In genomic region chr9:32699391-32699841, GRCm38 (mm10) we compare ENCODE assay signal across 9 mouse cellular contexts.
DNase-seq lines count a peak whose midpoint lies in the region; ATAC-seq lines count a peak whose summit lies in the region.
"Had no signal": no experiment of that assay in that cellular context is flagged by ENCODE, and none has a peak within 500 bp of the region (broad histone marks: within the 10 kb centered on the region; RNA-seq: fewer than 3 reads in every experiment).

No protein-coding gene starts in this region.

- ATAC-seq in heart, embryonic 13.5 days (ENCODE audit: extremely low read depth, insufficient number of reproducible peaks, low FRiP score, low TSS enrichment), result no peak
- no peak for ATAC-seq in heart, embryonic 16.5 days (replicated peaks; ENCODE audit: extremely low read depth, insufficient read depth, low FRiP score)
- no peak for ATAC-seq in liver, embryonic 15.5 days (ENCODE audit: insufficient read depth)

- H3K4me2 ChIP-seq in heart, embryonic 13.5 days, result peak overlapping the region; percentile 64
- H3K4me2 ChIP-seq in heart, embryonic 16.5 days (ENCODE audit: low read depth, low read length), result peak overlapping the region; percentile 59
- H3K4me2 ChIP-seq in liver, embryonic 15.5 days, result peak overlapping the region; percentile 21
- H3K4me2 ChIP-seq: forebrain, embryonic 12.5 days had no signal

- no peak for DNase-seq in heart, adult 18-20 months
- DNase-seq in B cell, adult 2 months, result peak; percentile 55 to 65
- DNase-seq in adrenal gland, postnatal 25 days, result no peak
- DNase-seq in left cerebral cortex, postnatal 4 days, result no peak
- no peak for DNase-seq in gastrocnemius, postnatal 4 days (ENCODE audit: low spot score in 2 of 2)

- H3K4me3 ChIP-seq in heart, embryonic 13.5 days, result peak overlapping the region; percentile 43
- H3K4me3 ChIP-seq in heart, embryonic 16.5 days (ENCODE audit: low read length), result peak overlapping the region; percentile 47
- peak overlapping the region; percentile 25 for H3K4me3 ChIP-seq in liver, embryonic 15.5 days (replicated peaks)
- H3K4me3 ChIP-seq: forebrain, embryonic 12.5 days had no signal

- intact Hi-C loops in left cerebral cortex, postnatal 4 days (cut with DNase I), result no loop called here

- no peaks in the 10 kb centered on the region for H3K27me3 ChIP-seq in heart, embryonic 13.5 days (replicated peaks)
- H3K27me3 ChIP-seq in heart, embryonic 16.5 days (ENCODE audit: control insufficient read depth, insufficient read depth, low read length), result no peaks in the 10 kb centered on the region
- H3K27me3 ChIP-seq in liver, embryonic 15.5 days, result peaks cover 27% of the 10 kb centered on the region

- H3K36me3 ChIP-seq in heart, embryonic 13.5 days, result peaks cover 4% of the 10 kb centered on the region; the same call in 1 of the 2 replicates
- no peaks in the 10 kb centered on the region for H3K36me3 ChIP-seq in heart, embryonic 16.5 days (ENCODE audit: control insufficient read depth, insufficient read depth)
- no peaks in the 10 kb centered on the region for H3K36me3 ChIP-seq in liver, embryonic 15.5 days (replicated peaks)
- H3K36me3 ChIP-seq: forebrain, embryonic 12.5 days had no signal

- peak overlapping the region; percentile 29 for H3K27ac ChIP-seq in heart, embryonic 13.5 days (replicated peaks)
- H3K27ac ChIP-seq in heart, embryonic 16.5 days (ENCODE audit: low read length), result peak overlapping the region; percentile 59
- H3K27ac ChIP-seq in liver, embryonic 15.5 days (replicated peaks), result no peak overlapping the region
- H3K27ac ChIP-seq: forebrain, embryonic 12.5 days had no signal

- H3K9ac ChIP-seq in heart, embryonic 13.5 days, result peak overlapping the region; percentile 72
- peak overlapping the region; percentile 61 for H3K9ac ChIP-seq in heart, embryonic 16.5 days (ENCODE audit: low read length)
- no peak overlapping the region for H3K9ac ChIP-seq in liver, embryonic 15.5 days
- H3K9ac ChIP-seq: forebrain, embryonic 12.5 days had no signal

- H3K9me3 ChIP-seq in heart, embryonic 13.5 days, result no peaks in the 10 kb centered on the region
- no peaks in the 10 kb centered on the region for H3K9me3 ChIP-seq in heart, embryonic 16.5 days (replicated peaks; ENCODE audit: control insufficient read depth, low read length)
- H3K9me3 ChIP-seq in liver, embryonic 15.5 days (replicated peaks), result no peaks in the 10 kb centered on the region
- H3K9me3 ChIP-seq: forebrain, embryonic 12.5 days had no signal

- 57% methylated on average over 8 of the region's 8 CpGs for WGBS in heart, embryonic 13.5 days
- 55% methylated on average over 8 of the region's 8 CpGs for WGBS in heart, embryonic 16.5 days
- WGBS in liver, embryonic 15.5 days (ENCODE audit: insufficient replicate concordance), result 48% methylated on average over 8 of the region's 8 CpGs

- peaks cover 77% of the 10 kb centered on the region for H3K4me1 ChIP-seq in heart, embryonic 13.5 days
- H3K4me1 ChIP-seq in heart, embryonic 16.5 days (ENCODE audit: control insufficient read depth, insufficient read depth, low read length), result peaks cover 28% of the 10 kb centered on the region
- H3K4me1 ChIP-seq in liver, embryonic 15.5 days (replicated peaks), result peaks cover 22% of the 10 kb centered on the region

Comparison
In these comparisons a context has a peak if more than half of its experiments do, and no peak if none do; other contexts are left out.
1. DNase-seq: peak in B cell, adult 2 months (2 of 2); none in heart, adult 18-20 months (0 of 2), adrenal gland, postnatal 25 days (single experiment), left cerebral cortex, postnatal 4 days (single experiment) and gastrocnemius, postnatal 4 days (0 of 2).
2. Peak in every context shown above with its lines, with median percentiles within 50 percentile points of each other: H3K4me2 ChIP-seq and H3K4me3 ChIP-seq.